Mouse (Mus musculus) urinary bladder, postnatal 14 days (tissue): Measurements from ENCODE around the gene Sod3.

ENCODE experiments used
- DNase-seq: peaks from one replicate; pipeline ENCODE4 v3.0.0; 2021; ENCODE audit warnings: low spot score

Gene Sod3

GRCm38 (mm10) chr5:52363468-52364150 lies at the start of gene Sod3:
Gene Sod3, plus strand, starts transcription at chr5:52363791.
- DNase-seq = peak; percentile 65

DNA sequence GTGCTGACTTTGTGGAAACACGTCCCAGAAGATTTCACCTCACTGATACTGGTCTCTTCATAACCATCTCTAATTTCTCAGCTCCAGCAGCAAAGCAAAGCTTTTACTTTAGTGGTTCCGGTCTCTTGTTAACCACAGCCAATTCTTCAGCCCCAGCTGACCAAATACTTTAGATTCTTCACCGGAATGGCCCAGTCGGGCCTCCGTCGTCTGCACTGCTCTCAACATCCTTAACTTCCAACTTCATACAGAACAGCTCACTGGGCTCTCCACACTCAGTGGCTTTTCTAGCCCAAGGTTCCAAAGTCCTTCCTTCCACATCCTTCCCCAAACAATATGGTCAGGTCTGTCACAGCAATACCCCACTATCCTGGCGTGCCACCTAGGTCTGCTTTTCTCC lies 46.7 kb upstream of the Sod3 start:
- no peak for DNase-seq

GRCm38 (mm10) chr5:52319499-52319898 lies 44.1 kb upstream of the Sod3 start:
- no peak for DNase-seq

DNA sequence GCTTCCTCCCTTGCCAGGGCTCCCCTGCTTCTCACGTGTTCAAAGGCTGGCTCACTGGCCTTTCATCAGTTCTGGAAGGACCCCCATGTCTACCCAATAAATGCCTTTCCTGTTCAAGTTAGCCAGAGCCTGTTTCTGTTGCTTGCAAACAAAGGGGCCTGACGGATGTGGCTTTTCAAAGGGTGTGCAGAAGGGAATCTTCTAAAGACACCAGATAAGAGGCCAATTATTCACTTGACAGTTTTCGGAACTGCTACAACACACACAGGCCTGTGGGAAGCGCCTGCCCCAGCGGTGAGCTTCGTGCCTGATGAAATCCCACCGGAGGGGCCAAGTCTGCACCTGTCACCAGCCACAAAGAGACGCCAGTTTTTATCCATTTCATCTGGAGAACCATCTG lies 31.5 kb upstream of the Sod3 start:
- DNase-seq = no peak

- DNase-seq = peak; percentile 7
Observed at GRCm38 (mm10) chr5:52335590-52335989, 28.0 kb upstream of the Sod3 start.

- DNase-seq = no peak
Observed at GRCm38 (mm10) chr5:52339134-52339533, 24.5 kb upstream of the Sod3 start.

DNA sequence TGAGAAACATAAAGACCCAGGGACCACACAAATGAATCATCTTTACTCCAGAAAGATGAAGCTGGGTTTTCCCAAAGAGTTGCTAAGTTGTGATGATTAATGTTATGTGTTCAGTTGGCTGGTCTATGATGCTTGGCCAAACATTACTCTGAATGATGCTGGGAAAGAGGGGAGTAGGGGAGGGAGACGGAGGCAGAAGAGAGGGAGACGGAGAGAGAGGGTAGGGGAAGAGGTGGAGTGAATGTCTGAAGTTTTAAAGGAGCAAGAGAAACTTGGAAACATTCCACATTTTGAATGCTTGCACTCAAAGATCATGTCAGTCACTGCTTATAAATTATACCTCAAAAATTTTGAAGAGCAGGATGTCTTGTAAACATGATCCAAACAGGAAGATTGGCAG lies 16.7 kb upstream of the Sod3 start:
- DNase-seq = no peak

DNA sequence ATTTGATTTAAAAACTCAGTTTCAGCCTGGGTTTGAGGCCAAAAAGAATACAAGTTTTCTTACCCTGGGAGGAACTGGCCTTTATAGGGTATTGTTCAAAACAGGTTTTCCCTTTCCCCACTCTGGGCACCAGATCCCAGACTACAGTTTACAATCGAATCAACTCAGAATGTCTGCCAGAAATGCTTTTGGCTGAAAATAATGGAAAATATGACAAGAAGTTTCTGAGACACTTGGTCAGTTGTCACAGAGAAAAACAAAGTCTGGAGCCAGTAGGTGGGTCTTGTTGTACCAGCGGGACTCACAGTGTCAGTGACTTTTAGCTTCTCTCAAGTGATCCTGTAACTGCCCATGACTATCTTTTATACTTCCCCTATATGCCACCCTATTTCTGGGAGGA lies 13.1 kb upstream of the Sod3 start:
- no peak for DNase-seq

- no peak for DNase-seq
Observed at GRCm38 (mm10) chr5:52351561-52351960, 12.0 kb upstream of the Sod3 start.

DNA sequence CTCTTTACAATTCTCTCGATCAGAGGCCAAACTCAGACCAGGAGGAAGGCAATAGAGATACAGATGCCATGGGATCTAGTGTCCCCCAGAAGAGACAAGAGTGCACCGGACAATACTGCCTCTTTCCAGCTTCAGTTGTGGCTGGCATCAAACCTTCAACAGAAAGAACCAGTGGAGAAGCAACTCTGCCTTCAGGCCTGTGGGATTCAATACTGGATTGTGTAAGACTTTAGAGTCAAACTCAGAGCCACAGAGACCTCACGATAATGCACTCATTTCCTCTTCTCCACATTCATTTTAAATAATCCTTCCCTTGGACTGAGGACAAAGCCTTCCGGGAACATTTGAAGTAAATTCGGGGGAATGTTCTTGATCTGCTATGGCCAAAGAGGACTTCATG lies 10.9 kb upstream of the Sod3 start:
- DNase-seq = no peak

GRCm38 (mm10) chr5:52354441-52354840 lies 9.2 kb upstream of the Sod3 start:
- DNase-seq = no peak

DNA sequence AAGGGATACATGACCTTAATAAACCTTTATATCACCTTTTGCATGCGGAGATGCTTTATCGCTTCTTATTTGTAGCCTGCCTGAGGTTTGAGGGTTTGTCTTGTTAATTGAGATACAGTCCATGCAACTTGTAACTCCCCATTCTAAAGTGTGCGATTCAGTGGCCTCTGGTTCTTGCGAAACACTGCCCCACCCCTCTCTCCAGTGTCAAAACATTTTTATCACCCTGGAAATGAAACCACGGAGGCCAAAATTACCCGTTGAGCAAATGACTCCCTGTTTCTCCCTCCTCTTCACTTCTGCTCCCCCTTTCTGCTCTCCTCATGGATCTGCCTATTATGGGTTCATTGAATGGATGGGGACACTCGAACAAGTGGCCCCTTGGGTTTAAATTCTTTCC lies 8.0 kb upstream of the Sod3 start:
- DNase-seq = peak; percentile 11

DNA sequence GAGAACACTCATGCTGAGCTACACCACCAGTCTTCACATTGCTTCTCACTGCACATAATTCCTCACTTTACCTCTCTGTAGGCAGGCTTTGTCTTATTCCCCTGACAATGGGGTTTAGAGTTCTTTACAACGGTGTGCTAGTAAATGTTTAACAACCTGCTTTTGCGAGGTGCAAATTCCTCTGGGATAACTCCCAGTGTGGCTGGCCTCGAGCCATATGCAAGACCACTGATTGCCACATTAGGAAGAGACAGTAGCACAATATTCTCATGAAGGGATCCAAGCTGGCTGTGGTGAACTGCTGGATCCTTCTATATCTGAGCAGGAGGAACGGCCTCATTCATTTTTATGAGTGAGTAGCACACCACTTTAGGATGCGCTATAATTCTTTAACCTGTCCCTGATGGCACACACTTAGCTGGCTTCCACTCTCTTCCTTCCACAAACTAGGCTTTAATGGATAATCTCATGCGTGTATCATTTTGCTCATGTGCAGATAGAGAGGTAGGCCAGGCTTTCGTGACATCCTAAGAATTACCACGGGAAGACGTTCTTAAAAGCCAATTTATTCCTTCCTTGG lies 6.3 kb upstream of the Sod3 start:
- no peak for DNase-seq

DNA sequence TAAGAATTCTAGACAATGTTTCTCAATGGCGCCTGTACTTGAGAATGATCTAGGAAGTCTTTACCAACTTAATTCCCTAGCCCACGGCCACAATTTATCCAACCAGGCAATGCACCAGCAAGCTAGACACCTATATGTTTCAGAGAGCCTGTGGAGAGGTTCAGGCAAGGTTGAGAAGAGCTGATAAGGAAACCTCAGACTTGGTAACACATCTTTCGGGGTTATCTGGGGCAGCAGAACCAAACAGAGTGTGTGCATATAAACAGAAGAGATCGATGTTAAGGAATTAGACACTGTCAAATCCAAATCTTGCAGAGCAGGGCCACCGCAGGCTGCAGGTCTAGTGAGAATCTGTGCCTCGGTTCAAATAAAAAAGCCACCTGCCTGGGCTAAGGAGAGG lies 5.5 kb upstream of the Sod3 start:
- no peak for DNase-seq

GRCm38 (mm10) chr5:52360286-52361049 lies 3.1 kb upstream of the Sod3 start:
- DNase-seq = no peak

- no peak for DNase-seq
Observed at GRCm38 (mm10) chr5:52362776-52363467, 669 bp upstream of the Sod3 start.

DNA sequence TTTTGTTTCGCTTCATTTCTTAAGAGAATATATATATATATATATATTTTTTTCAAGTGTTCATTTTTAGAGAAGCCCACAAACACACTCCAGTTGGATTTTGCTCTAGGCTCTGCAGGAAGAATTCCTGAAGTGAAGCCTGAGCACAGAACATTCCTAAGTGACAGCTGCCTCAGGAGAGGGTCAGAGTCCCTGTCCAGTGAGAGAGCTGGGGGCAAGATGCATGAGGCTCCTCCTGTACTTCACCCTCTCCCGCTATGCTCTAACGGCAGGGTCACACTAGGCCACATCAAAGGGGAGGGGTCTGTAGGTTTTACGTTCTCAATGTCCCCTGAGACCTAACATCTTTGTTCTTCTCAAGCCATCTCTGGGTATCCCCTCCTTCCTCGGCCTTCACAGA lies 930 bp downstream of the Sod3 start:
- DNase-seq = no peak

GRCm38 (mm10) chr5:52365930-52366329 lies 2.3 kb downstream of the Sod3 start:
- DNase-seq = no peak

DNA sequence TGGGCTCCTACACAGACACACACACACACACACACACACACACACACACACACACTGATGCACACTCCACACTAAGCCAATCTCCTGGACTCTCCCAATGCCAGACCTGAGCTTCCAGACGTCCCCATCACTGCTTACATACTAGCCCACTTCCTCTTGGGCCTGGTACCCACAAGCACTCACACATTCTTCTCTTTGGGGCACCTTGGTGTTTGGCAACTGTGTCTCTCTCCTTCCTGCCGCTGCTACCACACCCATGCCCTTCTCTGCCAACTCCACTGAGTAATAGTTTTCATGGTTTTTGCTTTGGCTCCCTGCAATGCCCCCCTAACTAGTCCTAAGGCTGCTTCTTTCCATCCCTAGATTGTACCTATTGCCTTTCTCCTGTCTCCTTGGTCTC lies 3.1 kb downstream of the Sod3 start:
- DNase-seq = no peak

- no peak for DNase-seq
Observed at GRCm38 (mm10) chr5:52367866-52368840, 4.6 kb downstream of the Sod3 start.

DNA sequence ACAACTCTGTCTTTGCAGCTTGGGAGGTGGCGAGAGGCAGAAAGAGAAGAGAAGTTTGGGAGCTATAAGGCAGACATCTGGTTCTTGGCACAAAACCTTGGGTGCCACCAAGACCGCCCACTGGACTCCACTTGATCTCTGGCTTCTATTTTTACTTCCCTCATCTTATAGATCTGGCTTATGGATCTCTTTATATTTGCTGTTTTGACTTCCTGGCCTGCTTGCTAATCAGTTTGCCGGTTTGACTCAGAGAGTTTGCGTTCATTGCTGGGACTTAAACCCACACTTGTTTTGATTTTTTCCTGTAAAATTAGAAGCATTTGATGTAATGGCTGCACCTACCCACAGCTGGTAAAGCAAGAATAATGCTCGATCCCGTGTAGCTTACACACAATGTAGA lies 7.3 kb downstream of the Sod3 start:
- no peak for DNase-seq

DNA sequence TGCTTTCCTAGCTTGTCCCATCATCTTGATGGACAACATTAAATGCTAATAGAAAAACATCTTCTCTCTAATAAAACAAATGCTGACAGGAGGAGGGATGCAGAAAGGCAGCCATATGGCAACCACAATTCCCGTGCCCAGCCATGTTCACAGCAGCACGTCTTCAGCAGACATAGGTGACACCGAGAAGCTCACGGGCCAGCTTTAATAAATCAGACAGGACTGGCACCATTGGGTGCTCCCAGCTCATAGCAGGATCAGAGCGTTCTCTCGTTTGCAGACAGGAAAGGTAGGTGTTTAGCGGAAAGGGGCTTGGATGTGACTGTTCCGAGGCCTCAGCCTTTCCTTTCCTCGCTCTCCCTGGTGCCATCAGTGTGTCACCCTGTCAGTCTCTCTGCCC lies 12.3 kb downstream of the Sod3 start:
- DNase-seq = no peak
